Mouse (Mus musculus) kidney, postnatal 10 days (tissue): ENCODE measurements around the gene Hectd1.

Experiments used
- DNase-seq: peaks from one replicate; pipeline ENCODE4 v3.0.0; 2021; ENCODE audit warnings: mixed read lengths

Hectd1 gene

GRCm38 (mm10) chr12:51767454-51767853, 61.9 kb downstream of the Hectd1 start:
- no peak for DNase-seq

GRCm38 (mm10) chr12:51759374-51759773, 70.0 kb downstream of the Hectd1 start:
- DNase-seq = no peak

- DNase-seq = no peak
These were observed 72.8 kb downstream of the Hectd1 start for GRCm38 (mm10) chr12:51756599-51756961.

GRCm38 (mm10) chr12:51755938-51756598, 73.3 kb downstream of the Hectd1 start:
- no peak for DNase-seq

GRCm38 (mm10) chr12:51747348-51747747, 82.0 kb downstream of the Hectd1 start:
- no peak for DNase-seq

- DNase-seq = no peak
These were observed 84.4 kb downstream of the Hectd1 start for GRCm38 (mm10) chr12:51744957-51745356.

- peak; percentile 66 for DNase-seq
These were observed 87.6 kb downstream of the Hectd1 start for GRCm38 (mm10) chr12:51741690-51742089.

- no peak for DNase-seq
These were observed 92.5 kb downstream of the Hectd1 start for GRCm38 (mm10) chr12:51736807-51737206.

GRCm38 (mm10) chr12:51736381-51736780, 93.0 kb downstream of the Hectd1 start:
- no peak for DNase-seq

- peak; percentile 50 for DNase-seq
These were observed 93.5 kb downstream of the Hectd1 start for GRCm38 (mm10) chr12:51735840-51736271.

GRCm38 (mm10) chr12:51734605-51735211, 94.6 kb downstream of the Hectd1 start:
- DNase-seq = no peak

GRCm38 (mm10) chr12:51729827-51730226, 99.5 kb downstream of the Hectd1 start:
- DNase-seq = no peak

- DNase-seq = peak; percentile 73
These were observed 100.3 kb downstream of the Hectd1 start for GRCm38 (mm10) chr12:51729058-51729457.

GRCm38 (mm10) chr12:51721836-51722235, 107.5 kb downstream of the Hectd1 start:
- DNase-seq = no peak

- no peak for DNase-seq
These were observed 110.7 kb downstream of the Hectd1 start for GRCm38 (mm10) chr12:51718617-51719016.

GRCm38 (mm10) chr12:51712685-51713084, 116.7 kb downstream of the Hectd1 start:
- DNase-seq = no peak

- peak; percentile 52 for DNase-seq
These were observed 119.2 kb downstream of the Hectd1 start for GRCm38 (mm10) chr12:51710154-51710553.

- no peak for DNase-seq
These were observed 119.6 kb downstream of the Hectd1 start for GRCm38 (mm10) chr12:51709741-51710140.

GRCm38 (mm10) chr12:51708941-51709686, 120.2 kb downstream of the Hectd1 start:
- peak; percentile 54 for DNase-seq

- DNase-seq = peak; percentile 46
These were observed 122.6 kb downstream of the Hectd1 start for GRCm38 (mm10) chr12:51706673-51707235.

- DNase-seq = no peak
These were observed 123.6 kb downstream of the Hectd1 start for GRCm38 (mm10) chr12:51705778-51706177.

GRCm38 (mm10) chr12:51704572-51704971, 124.8 kb downstream of the Hectd1 start:
- DNase-seq = no peak

- no peak for DNase-seq
These were observed 125.5 kb downstream of the Hectd1 start for GRCm38 (mm10) chr12:51703859-51704258.

- no peak for DNase-seq
These were observed 127.6 kb downstream of the Hectd1 start for GRCm38 (mm10) chr12:51701723-51702122.
